Mouse (Mus musculus) B cell, adult 2 months (primary cell): ENCODE data around the gene Arhgef39.

Experiments used
- DNase-seq, 2 experiments: peaks; one replicate each; pipeline ENCODE4 v3.0.0; 2022

The Arhgef39 gene

GRCm38 (mm10) chr4:43499407-43500333, at the start of gene Arhgef39:
TSS of gene Arhgef39 (minus strand) at chr4:43499695.
- DNase-seq = peak; percentile 56 to 63

- no peak for DNase-seq
Observed at GRCm38 (mm10) chr4:43549055-43549454, 49.6 kb upstream of the Arhgef39 start.

DNA sequence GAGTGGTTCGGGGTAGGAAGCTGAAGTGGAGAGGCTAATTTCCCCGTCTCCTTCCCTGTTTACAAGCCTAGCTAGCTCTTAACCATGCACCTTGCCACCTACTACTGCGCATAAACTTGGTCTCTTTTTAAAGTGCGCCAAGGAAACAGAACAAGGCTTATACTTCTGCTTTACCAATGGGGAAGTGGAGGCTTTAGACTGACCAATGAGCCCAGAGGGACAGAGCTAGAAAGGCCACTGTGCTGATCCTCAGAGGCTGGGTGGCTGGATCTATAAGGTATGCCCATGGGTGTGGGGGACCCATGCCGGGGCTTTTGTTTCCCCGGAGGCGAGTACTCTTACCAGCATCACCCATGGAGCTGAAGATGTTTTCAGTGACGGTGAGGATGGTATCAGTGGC, 47.7 kb upstream of the Arhgef39 start:
- DNase-seq = no peak

GRCm38 (mm10) chr4:43546375-43547047, 47.0 kb upstream of the Arhgef39 start:
- DNase-seq = no peak

DNA sequence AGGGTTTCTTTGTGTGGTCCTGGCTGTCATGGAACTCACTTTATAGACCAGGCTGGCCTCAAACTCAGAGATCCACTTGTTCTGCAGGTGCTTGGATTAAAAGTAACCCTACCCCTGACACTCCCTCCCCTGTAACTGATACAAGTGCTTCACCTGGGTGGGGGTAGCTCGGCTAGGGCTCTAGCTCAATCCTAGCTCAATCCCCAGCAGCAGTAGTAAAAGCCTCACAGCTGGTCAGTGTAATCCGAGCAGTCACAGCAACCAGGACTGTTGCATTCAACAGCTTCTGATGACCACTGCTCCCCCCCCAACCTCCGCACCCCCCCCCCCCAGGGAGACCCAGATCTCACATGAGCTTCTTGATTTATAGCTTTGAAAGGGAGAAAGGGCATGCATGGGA, 42.5 kb upstream of the Arhgef39 start:
- no peak for DNase-seq

- DNase-seq = no peak
Observed at GRCm38 (mm10) chr4:43536031-43536430, 36.5 kb upstream of the Arhgef39 start.

DNA sequence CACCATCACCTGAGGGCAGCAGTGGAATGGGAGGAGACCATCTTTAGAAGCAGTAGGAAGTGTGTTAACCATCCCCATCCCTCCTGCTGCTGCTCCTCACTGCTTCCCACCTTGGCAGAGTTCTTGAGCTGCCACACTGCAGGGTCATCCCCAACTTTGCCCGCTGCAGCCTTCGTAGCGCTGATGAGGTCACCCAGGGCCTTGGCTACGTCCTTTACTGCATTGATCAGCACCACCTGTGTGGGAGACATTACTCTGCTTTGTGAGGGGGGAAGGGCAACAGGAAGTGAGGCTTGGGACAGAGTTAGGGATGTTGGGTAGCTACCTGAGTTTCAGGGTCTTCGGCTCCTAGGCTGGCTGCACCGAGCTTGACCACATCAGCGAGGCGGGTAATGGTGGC, 36.1 kb upstream of the Arhgef39 start:
- DNase-seq = no peak

- DNase-seq = no peak
Observed at GRCm38 (mm10) chr4:43533270-43533669, 33.8 kb upstream of the Arhgef39 start.

- peak; percentile 85 for DNase-seq
Observed at GRCm38 (mm10) chr4:43530581-43530980, 31.1 kb upstream of the Arhgef39 start.

- no peak for DNase-seq
Observed at GRCm38 (mm10) chr4:43530081-43530501, 30.6 kb upstream of the Arhgef39 start.

GRCm38 (mm10) chr4:43528487-43528886, 29.0 kb upstream of the Arhgef39 start:
- DNase-seq = peak; percentile 43 to 46

DNA sequence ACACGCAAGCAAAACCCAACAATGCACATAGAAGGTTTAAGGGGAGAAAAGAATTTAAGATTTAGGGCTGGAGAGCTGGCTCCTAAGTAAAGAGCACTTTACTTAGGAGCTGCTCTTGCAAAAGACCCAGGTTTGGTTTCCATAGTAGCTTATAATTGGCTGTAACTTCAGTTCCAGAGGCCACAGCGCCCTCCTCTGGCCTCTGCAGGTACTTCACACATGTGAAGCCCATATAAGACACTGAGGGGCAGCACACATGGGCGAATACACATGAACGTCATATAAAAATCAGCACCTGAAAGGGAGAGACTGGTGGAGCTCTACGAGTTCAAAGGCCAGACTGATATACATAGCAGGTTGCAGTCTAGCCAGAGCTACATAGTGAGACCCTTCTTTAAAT, 28.4 kb upstream of the Arhgef39 start:
- peak; percentile 62 to 67 for DNase-seq

- DNase-seq = peak; percentile 94 to 95
Observed at GRCm38 (mm10) chr4:43519956-43520355, 20.5 kb upstream of the Arhgef39 start.

DNA sequence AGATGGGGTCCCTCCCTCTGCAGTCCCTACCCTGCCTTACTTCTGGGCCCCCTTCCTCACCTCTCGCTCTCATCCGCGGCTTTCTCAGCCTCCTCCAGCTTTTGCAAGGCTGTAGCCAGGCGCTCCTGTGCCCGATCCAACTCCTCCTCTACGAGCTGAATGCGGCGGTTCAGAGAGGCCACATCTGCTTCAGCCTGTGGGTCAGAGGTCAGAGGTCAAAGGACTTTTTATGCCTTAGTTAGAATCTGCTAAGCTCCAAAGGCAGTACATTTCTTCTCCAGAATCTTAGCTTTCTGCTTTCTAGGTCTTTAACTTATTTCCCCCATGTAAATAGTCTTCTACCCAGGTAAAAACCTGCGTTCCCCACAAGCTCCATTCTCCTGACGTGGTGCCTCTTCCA, 20.1 kb upstream of the Arhgef39 start:
- no peak for DNase-seq

- DNase-seq = no peak
Observed at GRCm38 (mm10) chr4:43515764-43516708, 16.5 kb upstream of the Arhgef39 start.

GRCm38 (mm10) chr4:43513791-43514190, 14.3 kb upstream of the Arhgef39 start:
- DNase-seq = no peak

GRCm38 (mm10) chr4:43513300-43513699, 13.8 kb upstream of the Arhgef39 start:
- DNase-seq = no peak

DNA sequence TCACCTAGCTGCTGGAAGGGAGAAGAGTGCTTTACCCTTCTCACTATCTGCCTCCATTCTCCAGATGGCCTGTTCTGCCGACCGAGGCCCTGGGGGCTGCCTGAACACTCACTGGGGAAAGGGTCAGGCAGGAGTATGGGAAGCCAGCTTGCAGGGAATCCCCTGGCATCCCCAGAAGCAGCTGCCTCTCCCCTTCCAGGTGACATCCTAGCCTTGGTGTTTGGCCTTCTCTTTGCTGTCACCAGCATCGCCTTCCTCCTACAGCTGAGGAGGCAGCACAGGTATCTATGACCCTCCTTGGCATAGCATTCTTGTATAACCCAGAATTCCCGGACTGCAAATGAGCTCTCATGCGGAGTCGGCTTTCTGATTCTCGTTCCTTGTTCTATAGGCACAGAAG, 13.2 kb upstream of the Arhgef39 start:
- no peak for DNase-seq

DNA sequence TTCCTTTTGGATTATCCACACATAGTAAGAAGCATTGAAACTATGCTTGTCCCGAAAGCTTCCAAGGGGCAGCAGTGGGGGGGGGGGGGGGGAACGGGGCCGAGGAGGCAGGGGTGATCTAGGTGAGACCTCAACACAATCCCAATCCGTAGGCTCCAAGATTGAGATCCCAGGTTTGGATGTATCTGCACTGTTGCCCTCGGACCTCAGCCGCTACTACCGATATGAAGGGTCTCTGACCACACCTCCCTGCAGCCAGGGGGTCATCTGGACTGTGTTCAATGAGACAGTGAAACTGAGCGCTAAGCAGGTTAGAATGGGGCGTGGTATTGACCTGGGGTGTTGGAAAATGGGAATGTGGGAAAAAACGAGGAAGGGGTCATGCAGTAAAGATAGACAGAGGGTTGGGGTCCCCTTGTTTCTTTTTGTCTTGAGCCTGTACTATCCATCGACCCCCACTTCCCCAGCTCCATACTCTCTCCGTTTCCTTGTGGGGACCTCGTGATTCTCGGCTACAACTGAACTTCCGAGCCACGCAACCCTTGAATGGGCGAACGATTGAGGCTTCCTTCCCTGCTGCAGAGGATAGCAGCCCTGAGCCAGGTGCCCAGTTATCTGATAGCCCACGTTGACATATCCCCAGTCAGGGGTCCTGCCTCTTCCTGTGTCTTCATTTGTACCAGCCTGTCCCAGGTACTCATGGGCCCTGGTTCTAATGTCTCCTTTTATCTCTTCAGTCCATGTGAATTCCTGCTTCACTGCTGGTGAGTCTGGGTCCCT, 12.4 kb upstream of the Arhgef39 start:
- no peak for DNase-seq

DNA sequence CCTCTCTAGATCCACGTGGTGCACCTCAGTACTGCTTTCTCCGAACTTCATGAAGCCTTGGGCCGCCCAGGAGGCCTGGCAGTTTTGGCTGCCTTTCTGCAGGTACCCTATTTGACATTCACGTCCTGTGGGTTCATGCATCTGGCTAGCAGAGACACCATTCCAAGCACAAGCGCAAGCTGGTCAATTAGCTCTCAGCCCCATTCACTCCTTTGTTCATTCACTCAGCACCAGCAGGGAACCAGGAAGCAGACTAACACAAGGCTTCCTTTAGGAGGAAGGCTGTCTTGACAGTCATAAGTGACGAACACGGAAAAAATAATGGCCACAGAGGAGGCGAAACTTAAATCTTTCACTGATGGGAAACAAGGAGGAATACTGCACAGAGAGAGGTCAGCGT, 9.6 kb upstream of the Arhgef39 start:
- no peak for DNase-seq

DNA sequence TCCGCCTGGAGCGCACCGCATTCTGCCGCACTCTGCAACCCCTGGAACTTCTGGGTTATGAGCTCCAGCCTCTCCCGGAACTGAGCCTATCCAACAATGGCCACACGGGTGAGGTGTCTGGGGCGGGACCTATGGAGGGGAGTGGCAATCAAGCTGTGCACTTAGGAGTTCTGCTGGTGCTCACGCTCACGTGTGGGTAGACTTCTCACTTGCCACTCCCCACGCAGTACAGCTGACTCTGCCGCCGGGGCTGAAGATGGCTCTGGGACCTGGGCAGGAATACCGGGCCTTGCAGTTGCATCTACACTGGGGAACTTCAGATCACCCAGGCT, 9.1 kb upstream of the Arhgef39 start:
- peak; percentile 73 to 74 for DNase-seq
